Mouse (Mus musculus) embryo, embryonic 11 days (tissue): ENCODE data around the gene Kyat1.

Experiments used
- DNase-seq: peaks from one replicate; pipeline ENCODE4 v3.0.0-alpha.2; 2015

Gene Kyat1

DNA sequence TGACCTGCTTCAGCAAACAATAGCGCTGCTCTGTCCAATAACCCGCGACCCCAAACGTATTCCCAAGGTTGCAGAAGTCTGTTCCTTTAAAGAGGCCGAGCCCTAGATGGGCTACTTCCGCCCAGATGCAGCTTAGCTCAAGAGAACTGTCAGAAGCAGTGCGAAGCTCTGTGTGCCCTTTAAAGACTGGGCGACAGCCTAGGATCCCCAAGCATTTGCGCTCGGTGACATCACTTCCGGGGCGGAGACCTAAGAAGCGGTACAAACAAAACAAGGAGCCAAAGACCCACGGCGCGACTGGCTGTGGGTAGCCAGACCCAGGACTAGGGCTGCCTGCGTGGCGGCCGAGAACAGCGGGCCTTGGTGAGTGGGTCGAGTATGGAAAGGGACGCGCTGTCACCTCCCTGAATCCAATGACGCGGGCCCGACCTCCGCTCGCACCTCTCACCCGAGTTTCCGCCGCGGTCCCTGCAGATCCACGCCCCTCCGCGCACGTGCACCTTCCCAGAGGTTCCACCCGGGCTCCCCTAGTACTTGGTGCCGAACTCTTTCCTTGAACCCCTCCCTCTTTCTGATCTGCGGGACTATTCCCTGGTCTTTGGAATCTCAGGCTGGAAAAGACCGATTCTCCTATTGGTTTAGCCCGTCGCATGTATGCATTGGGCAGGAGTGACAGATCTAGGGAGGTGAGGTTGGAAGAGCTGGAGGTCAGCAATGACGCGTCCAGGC, at the start of gene Kyat1:
TSS of gene Kyat1 (minus strand) at position 219 of the 729 bp plus-strand sequence.
- DNase-seq, result peak; percentile 97

DNA sequence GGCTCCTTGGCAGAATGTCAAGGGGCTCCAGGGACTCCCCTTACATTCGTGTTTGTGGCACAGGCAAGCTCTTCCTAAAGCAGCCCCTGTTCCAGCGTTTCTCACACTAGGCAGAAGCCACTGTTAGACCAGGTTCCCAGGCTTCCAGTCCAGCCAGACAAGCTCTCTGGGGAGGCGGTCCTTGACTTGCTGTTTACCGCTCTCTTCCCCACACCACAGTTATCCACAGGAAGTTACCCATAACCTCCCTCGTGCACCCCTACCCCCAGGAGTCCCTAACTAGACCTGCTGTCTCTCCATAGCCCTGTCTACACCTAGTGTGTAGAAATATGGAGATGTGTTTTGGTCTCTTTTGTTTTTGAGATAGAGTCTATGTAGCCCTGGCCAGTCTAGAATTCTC, 48.2 kb upstream of the Kyat1 start:
- no peak for DNase-seq

DNA sequence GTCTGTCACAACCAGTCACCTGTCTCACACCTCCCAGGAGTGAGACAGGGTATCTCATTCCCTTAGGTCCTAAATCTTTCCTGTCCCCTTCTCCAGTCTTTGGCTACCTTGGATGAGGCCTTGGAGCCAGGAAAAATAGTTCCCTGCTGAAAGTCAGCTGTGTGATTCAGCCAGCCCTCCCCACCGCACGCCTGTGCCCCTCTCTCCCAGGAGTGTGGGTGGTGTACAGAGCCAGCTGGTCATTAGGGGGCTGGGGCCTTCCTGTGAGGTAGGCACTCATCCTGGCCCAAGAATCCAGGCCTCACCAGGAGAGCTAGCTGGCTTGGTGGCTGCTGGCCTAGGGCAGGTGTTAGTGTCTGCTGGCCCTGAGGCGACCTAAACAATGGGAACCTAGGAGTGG, 46.9 kb upstream of the Kyat1 start:
- no peak for DNase-seq

DNA sequence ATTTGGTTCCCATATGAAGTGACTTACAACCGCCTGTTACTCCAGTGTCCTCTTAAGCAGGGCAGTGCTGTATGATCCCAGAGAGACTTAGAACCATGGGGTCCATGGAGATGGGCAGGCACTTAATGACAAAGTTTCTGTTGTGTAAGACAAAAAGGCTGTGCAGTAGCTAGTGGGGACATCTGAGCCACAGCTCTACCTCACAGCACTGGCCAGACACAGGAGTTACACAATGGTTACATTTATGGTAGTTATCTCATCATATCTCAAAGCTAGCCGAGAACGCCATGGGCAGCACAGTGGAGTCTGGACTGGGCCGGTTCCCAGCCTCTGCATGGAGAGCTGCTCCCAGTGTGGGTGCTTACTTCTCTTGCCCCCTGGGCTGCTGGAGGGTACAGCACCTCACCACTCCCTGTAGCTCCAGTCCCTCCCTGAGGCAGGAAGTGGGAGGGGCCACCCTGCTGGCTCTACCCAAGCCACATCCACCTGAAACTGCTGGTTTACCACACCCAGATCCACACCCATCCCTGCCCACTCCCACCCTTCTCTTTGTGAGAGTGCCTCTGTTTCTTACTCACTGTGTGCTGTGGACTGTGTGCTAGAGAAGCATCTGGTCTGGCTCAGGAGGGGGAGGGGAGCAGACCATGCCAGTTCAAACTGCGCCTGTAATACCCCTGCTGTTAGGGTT, 45.9 kb upstream of the Kyat1 start:
- DNase-seq, result no peak

DNA sequence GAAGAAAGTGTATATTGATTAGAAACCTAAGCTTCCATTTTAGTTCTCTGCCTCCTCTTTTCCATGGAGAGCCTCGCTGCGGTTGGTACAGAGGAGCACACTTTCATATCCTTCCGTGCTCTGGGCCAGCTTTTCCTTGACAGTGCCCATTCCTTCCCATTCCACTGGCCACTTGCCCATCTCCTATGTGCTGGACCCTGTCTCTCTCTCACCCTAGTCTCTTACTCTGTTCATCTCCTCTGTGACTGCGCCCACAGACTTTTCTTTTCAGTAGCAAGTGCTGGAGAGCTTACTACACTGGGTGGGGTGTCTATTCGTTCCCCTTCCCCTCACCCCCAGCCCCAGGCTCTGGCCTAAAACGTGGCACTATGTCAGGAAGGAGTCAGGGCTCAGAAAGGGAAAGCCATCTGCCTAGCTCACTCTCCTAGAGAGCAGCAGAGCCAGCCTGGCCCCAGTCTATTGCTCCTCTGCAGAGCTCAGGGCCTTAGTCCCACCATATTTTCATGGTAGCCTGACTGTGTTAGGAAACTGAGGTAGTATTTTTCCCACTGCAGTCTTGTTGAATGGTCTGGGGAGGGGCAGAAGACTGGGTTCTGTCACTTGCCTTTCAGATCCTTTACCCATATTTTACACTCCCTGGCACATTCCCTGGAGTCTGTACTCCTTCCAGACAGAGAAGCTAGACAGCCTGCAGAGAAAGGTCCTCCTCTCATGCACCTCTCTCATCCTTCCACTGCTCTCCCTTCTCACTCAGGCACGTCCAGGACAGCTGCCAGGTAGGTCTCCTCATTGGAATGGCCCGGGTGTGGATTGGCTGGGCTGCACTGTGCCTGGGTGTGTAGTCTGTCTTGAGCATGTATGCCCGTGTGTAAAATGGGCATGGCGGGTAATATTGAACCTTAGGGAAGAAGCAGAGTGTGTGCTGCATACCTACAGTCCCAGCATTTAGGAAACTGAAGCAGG, 44.8 kb upstream of the Kyat1 start:
- DNase-seq, result no peak

DNA sequence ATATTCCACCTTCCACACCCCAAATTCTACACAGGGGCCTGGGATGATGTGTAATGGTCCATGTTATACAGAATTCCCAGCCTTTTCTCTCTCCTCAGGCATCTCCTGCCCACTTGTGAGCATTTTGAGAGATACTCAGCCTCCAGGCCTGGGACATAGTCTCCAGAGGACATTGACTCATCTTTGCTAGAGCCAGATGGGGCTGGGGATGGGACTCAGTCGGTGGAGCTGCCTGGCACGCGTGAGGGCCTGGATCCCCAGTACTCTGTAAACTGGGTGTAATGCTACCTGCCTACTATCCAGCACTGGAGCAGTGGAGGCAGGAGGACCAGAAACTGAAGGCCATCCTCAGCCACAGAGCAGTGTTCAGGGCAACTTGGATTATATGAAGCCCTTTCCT, 43.5 kb upstream of the Kyat1 start:
- no peak for DNase-seq

DNA sequence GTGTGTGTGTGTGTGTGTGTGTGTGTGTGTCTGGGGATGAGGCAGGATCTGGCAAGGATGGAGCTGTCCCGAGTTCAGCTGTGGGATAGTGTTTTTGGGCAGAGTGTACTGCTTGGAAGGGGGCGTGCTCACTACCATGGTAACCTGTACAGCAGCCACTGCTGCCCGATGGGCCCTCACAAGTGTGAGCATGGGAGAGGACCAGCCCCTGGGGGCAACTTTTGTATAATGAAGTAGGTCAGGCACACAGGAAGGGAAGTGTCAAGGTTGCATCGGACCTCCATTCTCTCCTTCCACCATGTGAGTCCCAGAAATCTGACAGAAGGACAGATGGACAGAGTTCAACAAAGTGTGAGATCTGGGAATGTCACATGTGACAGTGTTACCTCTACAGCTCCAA, 42.0 kb upstream of the Kyat1 start:
- no peak for DNase-seq

DNA sequence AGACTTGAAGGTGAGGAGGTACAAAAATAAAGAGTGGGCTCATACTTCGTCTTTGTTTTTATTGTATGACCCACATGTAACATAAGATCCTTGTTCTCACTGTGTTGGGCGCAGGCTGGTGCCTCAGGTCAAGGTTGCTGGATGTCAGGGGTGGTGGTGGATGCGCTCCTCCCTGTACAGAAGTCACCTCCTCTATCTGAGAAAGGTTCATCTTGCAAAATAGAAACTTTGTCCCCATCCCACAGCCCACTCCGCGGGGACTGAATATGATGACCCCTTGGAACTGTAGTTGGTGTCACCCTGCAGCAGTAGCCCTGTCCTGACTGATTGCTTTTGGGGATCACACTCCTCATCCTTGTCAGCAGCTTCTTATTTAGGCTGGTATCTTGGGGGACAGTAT, 41.4 kb upstream of the Kyat1 start:
- DNase-seq, result no peak

DNA sequence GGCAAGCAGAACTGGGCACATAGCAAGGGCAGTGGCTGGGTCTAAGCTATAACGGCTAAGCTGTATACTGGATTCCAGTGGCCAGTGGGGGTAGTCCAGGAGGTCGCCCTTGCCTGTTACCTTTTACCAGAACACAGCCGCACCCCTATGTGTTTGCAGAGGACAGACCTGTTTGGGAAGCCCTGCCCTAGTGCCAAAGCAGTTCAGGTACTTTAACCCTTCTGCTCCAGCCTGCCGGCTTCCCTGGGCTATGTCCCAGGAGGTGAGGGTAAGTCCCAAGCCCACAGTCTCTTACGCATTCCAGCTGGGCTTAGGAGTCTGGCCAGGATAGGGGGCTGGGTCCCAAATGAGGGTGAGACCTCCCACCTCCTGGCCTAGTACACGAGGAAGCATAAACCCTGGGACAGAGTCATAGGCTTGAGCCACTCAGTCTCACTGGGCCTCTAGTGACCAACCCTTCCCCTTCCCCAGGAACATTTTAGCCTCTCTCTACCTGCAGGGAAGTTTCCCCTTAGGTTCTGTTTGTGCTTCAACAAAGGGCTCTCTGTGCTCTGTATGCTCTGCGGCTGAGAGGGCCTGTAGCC, 39.0 kb upstream of the Kyat1 start:
- DNase-seq, result no peak

DNA sequence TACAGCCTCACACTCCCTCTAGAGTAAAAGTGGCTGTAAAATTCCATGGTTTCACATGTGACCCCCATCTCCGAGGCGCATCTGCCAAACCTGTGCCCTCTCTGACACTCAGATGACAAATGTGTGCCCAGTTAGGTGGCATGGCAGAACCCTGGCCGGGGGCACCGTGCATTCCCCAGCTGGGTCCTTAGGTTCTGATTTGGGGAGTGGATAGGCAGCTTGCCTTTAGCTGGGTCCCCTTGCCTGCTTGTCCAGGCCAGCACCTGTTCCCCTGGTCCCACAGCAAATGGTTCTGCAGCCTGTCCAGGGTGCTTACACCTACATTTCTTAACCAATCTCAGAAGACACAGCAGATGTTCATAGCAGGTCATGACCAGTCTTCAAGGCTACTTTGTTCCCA, 37.7 kb upstream of the Kyat1 start:
- no peak for DNase-seq

DNA sequence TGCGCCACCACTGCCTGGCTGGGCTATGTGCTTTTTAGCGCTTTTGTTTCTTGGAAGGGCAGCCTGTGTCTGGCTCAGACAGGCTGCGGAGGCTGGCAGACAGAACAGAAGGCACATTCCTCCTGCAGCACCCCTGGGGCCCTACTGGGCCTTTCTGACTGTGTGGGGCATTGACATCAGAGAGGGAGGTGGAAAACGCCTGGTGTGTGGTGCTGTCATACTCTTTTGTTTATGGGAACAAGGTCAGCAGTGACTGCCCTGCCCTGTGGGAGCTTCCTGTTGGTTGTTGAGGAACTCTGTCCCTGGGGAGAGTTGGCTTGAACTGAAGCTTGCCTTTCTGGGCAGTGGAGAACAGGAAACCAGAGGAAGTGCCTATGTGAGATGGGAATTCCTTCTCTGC, 36.9 kb upstream of the Kyat1 start:
- DNase-seq, result peak; percentile 73

DNA sequence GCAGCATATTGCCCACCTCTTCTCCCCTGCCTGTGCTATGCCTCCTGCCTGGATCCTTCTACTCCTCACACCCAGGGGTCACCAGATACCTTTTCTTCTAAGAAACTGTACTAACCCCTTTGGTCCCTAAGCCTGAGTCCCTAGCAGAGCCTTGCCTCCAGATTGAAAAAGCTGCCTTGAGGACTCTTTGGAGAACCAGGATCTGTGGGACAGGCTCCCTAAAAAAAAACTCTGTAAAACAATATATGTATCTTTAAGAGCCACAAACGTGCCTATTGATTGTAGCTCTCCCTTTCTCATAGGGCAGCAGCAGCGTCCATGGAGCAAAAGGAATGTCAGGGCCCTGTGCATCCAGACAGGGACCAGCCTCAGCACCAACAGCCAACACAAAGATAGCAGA, 34.6 kb upstream of the Kyat1 start, which contains the start of gene Gm28035:
TSS of gene Gm28035 (plus strand) at position 301 of the 400 bp plus-strand sequence.
- no peak for DNase-seq

DNA sequence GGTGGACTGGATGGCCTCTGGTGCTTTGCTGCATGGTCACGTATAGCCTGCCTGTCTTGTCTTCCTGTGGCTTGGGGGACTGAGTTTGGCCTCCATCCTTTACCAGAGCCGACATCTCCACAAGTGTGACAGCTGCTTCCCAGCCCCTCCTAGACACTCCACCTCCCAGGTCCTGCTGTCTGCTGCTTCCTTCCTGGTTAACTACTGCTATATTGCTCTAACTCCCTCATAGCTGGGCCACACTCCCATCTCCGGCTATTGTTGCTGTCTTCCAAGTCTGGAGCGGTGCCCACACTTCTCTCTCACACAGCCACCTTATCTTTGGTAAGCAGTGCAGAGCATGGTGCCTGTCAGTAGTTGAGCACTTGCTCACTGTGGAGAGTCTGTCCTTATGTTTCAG, 34.1 kb upstream of the Kyat1 start:
- no peak for DNase-seq

DNA sequence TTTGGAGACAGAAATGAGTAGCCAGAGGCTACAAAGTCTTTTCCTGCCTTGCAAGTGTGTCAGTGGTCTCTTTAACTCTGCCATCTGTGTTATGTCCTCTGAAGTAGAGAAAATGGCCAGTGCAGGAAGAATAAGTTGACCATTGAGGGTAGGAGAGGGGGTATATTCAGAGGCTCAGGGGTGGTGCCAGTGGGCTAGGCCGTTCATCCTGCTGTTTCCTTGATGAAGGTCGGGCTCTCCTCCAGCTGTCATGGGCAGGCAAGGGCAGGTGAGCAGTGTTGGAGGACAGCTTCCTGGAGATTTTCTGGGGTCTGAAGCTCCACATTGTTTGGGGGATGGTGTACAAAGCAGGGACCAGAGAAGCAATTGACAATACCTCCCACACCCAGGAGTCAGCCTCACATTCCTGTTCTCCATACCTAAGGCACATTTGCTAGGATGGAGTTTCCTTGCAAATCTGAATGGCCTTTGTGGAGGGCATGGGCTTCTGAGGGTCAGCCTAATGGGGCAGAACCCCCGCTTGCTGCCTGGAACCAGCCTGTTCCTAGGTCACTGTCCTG, 33.3 kb upstream of the Kyat1 start:
- no peak for DNase-seq

DNA sequence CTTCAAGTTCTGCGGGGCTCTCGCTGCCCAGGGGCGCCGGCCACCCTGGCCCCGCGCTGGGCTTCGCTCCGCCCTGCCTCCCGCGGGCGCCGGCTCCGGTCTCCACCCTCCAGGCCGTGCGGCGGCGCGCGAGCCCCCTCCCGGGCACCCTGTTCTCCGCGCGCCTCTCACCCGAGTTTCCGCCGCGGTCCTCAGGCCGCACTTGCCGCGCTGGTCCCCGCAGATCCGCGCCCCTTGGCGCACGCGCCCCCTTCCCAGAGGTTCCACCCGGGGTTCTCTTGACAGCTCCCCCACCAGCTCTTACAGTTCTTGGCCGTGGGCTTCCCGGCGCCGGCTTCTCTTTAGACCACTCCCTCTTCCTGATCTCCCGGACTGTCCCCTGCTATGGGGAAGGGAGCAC, 32.2 kb upstream of the Kyat1 start:
- no peak for DNase-seq

DNA sequence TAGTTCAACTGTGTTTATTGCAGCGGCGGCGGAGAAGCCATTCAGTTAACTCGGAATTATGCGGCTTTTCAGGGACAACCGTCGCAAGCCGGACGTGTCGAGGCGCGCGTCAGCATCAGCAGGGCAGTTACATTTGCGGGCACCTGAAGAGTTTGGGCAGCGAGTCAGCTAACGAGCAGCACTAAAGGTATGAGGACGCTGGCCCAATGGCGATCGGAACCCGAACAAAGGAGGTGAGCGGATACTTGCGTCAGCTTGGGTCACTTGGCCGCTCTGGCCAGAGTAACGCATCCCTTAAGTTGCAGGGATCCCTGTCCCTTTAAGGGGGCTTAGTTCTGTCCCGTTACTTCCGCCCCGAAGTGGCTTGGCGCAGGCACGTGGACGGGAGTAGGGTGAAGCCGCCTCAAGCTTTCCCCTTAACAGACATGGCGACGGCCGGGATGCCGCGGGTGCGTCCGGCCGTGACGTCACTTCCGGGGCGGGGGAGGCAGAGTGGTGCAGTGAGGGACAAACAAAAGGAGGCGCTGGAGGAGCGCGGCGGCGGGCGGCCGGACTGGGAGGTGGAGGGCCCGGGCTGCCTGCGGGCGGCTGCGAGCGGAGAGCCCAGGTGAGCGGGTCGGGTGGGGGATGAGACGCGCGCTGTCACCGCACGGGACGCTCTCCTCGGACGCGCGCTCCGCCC, 31.7 kb upstream of the Kyat1 start, which contains the start of gene Lrrc8a:
TSS of gene Lrrc8a (plus strand) at position 517 of the 682 bp plus-strand sequence.
- peak; percentile 99 for DNase-seq

DNA sequence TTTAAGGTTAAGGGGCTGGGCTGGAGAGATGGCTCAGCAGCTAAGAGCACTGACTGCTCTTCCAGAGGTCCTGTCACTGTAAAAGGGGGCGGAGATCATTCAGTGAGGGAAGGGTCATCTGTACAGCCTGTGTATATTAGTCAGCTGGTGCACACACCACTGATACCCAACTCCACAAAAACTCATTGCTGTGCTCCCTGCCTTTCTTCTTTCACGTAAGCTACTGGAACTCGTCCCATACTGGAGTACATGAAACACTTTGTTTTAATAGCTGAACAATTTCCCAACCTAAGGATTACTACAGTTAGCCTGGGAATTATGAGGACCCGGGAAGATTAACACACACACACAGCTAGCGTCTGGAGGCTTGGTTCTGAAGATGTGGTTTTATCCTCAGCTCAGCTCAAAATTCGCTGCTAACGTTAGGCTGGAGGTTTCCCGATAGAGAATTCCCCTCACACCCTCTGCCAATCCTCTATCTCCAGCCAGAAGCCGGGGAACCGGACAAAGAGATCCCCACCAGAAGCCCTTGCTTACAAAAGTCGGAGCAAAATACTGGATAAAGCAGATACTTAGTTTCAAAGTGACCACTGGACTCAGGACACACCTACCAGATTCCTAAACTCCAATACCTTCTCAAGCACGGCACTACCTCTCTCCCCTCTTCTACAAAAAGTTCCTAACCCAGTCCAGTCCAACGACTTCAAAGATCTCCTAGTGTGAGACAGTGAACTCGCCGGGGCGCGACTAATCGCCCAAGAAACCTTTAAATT, 31.0 kb upstream of the Kyat1 start:
- peak; percentile 37 for DNase-seq

DNA sequence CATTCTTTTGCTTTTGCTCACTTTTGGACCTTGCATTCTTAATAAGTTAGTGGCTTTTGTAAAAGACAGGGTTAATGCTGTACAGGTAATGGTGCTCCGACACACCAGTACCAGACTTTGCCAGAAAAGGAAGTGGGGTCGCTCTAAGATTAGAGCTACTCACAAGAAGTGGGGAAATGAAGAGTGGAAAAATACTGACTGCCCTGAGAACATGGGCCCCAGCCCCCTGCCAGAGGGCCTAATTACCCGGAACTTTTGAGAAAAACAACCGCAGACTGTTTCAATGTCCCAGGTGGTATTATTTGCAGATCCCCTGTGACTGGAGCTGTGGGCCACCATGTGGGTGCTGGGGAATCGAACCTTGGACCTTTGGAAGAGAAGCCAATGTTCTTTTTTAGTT, 29.9 kb upstream of the Kyat1 start:
- no peak for DNase-seq

DNA sequence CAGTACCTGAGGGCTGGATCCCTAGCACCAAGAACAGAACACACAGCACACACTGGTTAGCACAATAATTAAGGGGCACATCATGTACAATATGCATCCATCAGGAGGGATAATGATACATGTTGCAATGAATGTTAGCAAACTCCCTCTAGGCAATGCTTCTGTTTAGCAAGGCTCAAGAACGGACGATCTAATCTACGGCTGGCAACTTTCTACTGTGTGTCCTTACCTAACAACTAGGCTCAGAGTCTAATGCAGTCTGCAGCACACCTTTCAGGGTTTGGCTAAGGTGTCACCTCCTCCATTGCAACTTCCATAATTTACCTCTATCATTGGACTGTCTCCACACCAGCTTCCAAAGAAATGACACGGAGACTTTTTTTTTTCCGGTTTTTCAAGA, 10.6 kb upstream of the Kyat1 start:
- DNase-seq, result no peak

DNA sequence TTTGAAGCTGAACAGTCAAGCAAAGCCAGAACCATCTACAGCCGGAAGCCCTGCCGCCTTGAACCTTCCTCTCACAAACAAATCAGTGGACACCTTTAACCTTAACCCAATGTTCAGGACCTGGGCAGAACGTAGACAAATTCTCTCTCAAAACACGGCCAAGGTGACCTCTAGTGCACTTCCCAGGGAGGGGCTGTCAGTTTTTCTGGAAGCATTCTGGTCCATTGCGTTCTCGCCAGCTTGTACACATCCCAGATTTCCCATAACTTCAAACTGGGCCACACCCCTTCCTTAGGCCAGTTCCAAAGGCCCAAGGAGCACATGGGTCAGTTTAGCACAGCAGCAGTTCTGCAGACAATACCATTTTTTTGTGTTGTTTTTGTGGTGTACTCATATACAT, 9.8 kb upstream of the Kyat1 start:
- DNase-seq, result no peak

DNA sequence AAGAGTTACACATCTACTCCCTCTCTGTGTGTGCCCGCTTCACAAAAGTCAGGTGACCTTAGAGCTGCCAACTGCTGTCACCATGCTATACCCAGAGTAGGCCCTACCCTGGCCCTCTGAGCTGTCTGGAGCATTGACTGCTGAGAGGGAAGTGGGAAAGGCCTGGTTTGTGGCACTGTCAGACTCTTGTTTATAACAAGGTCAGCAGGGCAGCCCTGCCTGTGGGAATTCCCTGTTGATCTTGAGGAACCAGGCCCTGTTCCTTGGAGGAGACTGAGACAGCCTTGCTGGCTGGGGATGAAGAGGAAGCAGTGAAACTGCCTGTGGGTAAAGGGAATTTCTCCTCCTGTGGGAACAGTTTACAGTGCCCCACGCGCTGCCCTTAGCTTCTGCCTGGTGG, 9.1 kb upstream of the Kyat1 start:
- no peak for DNase-seq
